In genomic region chr2:7249002-7249401, GRCm38 (mm10) we compare ENCODE assay signal across 20 mouse cellular contexts.
DNase-seq lines count a peak whose midpoint lies in the region; ATAC-seq and TF ChIP-seq lines count a peak whose summit lies in the region.
"Had no signal": no experiment of that assay in that cellular context is flagged by ENCODE, and none has a peak within 500 bp of the region (broad histone marks: within the 10 kb centered on the region; RNA-seq: fewer than 3 reads in every experiment).

No protein-coding gene starts in this region.

- H3K27ac ChIP-seq in heart, embryonic 13.5 days (replicated peaks): peak overlapping the region; percentile 40; the same call in 1 of the 2 replicates
- H3K27ac ChIP-seq in lung, embryonic 14.5 days (ENCODE audit: low read depth): no peak overlapping the region
- H3K27ac ChIP-seq: embryonic facial prominence, embryonic 12.5 days; embryonic facial prominence, embryonic 15.5 days; heart, embryonic 10.5 days; hindbrain, embryonic 12.5 days; hindbrain, embryonic 15.5 days had no signal

- no peaks in the 10 kb centered on the region for H3K9me3 ChIP-seq in heart, embryonic 13.5 days
- H3K9me3 ChIP-seq in lung, embryonic 14.5 days (ENCODE audit: low read depth, low read length): no peaks in the 10 kb centered on the region
- H3K9me3 ChIP-seq: embryonic facial prominence, embryonic 12.5 days; embryonic facial prominence, embryonic 15.5 days; heart, embryonic 10.5 days; hindbrain, embryonic 12.5 days; hindbrain, embryonic 15.5 days had no signal

- peaks cover 32% of the 10 kb centered on the region for H3K4me1 ChIP-seq in heart, embryonic 13.5 days
- peaks cover 5% of the 10 kb centered on the region; the same call in 1 of the 2 replicates for H3K4me1 ChIP-seq in lung, embryonic 14.5 days (ENCODE audit: insufficient read depth)
- no peaks in the 10 kb centered on the region; the same call in 1 of the 2 replicates for H3K4me1 ChIP-seq in lung, adult 2 months (ENCODE audit: control insufficient read depth, insufficient read depth, low read length)
- H3K4me1 ChIP-seq: embryonic facial prominence, embryonic 15.5 days; heart, embryonic 10.5 days; hindbrain, embryonic 12.5 days; hindbrain, embryonic 15.5 days had no signal

- no peak for ATAC-seq in heart, embryonic 13.5 days (ENCODE audit: extremely low read depth, insufficient number of reproducible peaks, low FRiP score, low TSS enrichment)
- ATAC-seq in lung, embryonic 14.5 days (ENCODE audit: insufficient read depth): no peak
- ATAC-seq: activated CD4-positive, CD25-positive, alpha-beta regulatory T cell, adult 4 months; forebrain, embryonic 14.5 days had no signal

- no peak overlapping the region for H3K9ac ChIP-seq in heart, embryonic 13.5 days
- no peak overlapping the region for H3K9ac ChIP-seq in lung, embryonic 14.5 days
- H3K9ac ChIP-seq: embryonic facial prominence, embryonic 12.5 days; embryonic facial prominence, embryonic 15.5 days; hindbrain, embryonic 12.5 days; hindbrain, embryonic 15.5 days had no signal

- H3K4me2 ChIP-seq in heart, embryonic 13.5 days: no peak overlapping the region
- no peak overlapping the region for H3K4me2 ChIP-seq in lung, embryonic 14.5 days
- H3K4me2 ChIP-seq: embryonic facial prominence, embryonic 12.5 days; embryonic facial prominence, embryonic 15.5 days; hindbrain, embryonic 12.5 days; hindbrain, embryonic 15.5 days had no signal

- H3K27me3 ChIP-seq in heart, embryonic 13.5 days (replicated peaks): no peaks in the 10 kb centered on the region
- H3K27me3 ChIP-seq in lung, embryonic 14.5 days (ENCODE audit: insufficient read depth, low read length): no peaks in the 10 kb centered on the region
- H3K27me3 ChIP-seq: embryonic facial prominence, embryonic 12.5 days; embryonic facial prominence, embryonic 15.5 days; hindbrain, embryonic 12.5 days; hindbrain, embryonic 15.5 days had no signal

- TF ChIP-seq CTCF in lung, embryonic 14.5 days (IDR thresholded peaks at IDR 0.05; ENCODE audit: low read depth): no peak
- no peak for TF ChIP-seq CTCF in lung, adult 2 months (IDR thresholded peaks at IDR 0.05; ENCODE audit: insufficient read depth, low read length)

- DNase-seq in heart, adult 8-10 months (ENCODE audit: low spot score): no peak
- peak; percentile 55 for DNase-seq in lung, embryonic 14.5 days
- DNase-seq in lung, adult 2 months: no peak
- DNase-seq in adipocyte (ENCODE audit: low spot score): peak; percentile 2
- no peak for DNase-seq in cerebellum, adult 18-20 months
- DNase-seq: adrenal gland, postnatal 10 days; adrenal gland, postnatal 36 days; cerebellum, adult 2 months; cerebellum, adult 9-11 months; cerebellum, postnatal 25 days; gastrocnemius, postnatal 25 days; heart, adult 18-20 months had no signal

- no peaks in the 10 kb centered on the region for H3K36me3 ChIP-seq in heart, embryonic 13.5 days
- no peaks in the 10 kb centered on the region for H3K36me3 ChIP-seq in lung, embryonic 14.5 days (ENCODE audit: insufficient read depth)
- H3K36me3 ChIP-seq: embryonic facial prominence, embryonic 12.5 days; embryonic facial prominence, embryonic 15.5 days; heart, embryonic 10.5 days; hindbrain, embryonic 12.5 days; hindbrain, embryonic 15.5 days had no signal

- no peak overlapping the region for H3K4me3 ChIP-seq in heart, embryonic 13.5 days
- H3K4me3 ChIP-seq in lung, embryonic 14.5 days (ENCODE audit: low read depth, low read length): no peak overlapping the region
- no peak overlapping the region for H3K4me3 ChIP-seq in lung, adult 2 months (replicated peaks; ENCODE audit: extremely low read depth, low read depth, low read length)
- H3K4me3 ChIP-seq: embryonic facial prominence, embryonic 12.5 days; embryonic facial prominence, embryonic 15.5 days; heart, embryonic 10.5 days; hindbrain, embryonic 12.5 days; hindbrain, embryonic 15.5 days had no signal

- TF ChIP-seq POLR2A in lung, adult 2 months (IDR thresholded peaks at IDR 0.05; ENCODE audit: borderline replicate concordance, extremely low read depth, low read depth, low read length): no peak

Comparison
In these comparisons a context has a peak if more than half of its experiments do, and no peak if none do; other contexts are left out.
1. DNase-seq: peak in lung, embryonic 14.5 days (single experiment) and adipocyte (single experiment); none in heart, adult 8-10 months (single experiment), lung, adult 2 months (single experiment) and cerebellum, adult 18-20 months (0 of 2).